Mouse (Mus musculus) kidney, postnatal 0 days (tissue): Measurements from ENCODE around the gene Abcc5. TPM values are rescaled to one million over a fixed set of nuclear protein-coding genes. Genes with fewer than 3 reads are reported as not detected.

ENCODE experiments used
- ATAC-seq: fragments of 200-750 bp; cut with Nextera tagmentation; replicated peaks from 2 replicates; pipeline ENCODE4 v1.8.0; 2017; ENCODE audit warnings: low read depth, moderate number of reproducible peaks, moderate TSS enrichment, moderate library complexity; ENCODE audit not compliant: low FRiP score
- DNase-seq: peaks from one replicate; pipeline ENCODE4 v3.0.0-alpha.2; 2016; ENCODE audit warnings: low spot score
- H3K27ac ChIP-seq: fragments of 300-500 bp; sonication (generic); 2 replicates; pipeline ENCODE4 v1.5.1; 2014; ENCODE audit warnings: mild to moderate bottlenecking
- H3K27me3 ChIP-seq: fragments of 300-500 bp; sonication (generic); 2 replicates; pipeline ENCODE4 v1.6.1; 2014; ENCODE audit warnings: low read length, mixed read lengths; ENCODE audit not compliant: insufficient read depth
- H3K36me3 ChIP-seq: fragments of 300-500 bp; sonication (generic); 2 replicates; pipeline ENCODE4 v1.6.1; 2014; ENCODE audit warnings: low read length, mixed read lengths; ENCODE audit not compliant: insufficient read depth
- H3K4me1 ChIP-seq: fragments of 300-500 bp; sonication (generic); replicated peaks from 2 replicates; pipeline ENCODE4 v1.6.1; 2014; ENCODE audit warnings: antibody characterized with exemption, low read length, mixed read lengths; ENCODE audit not compliant: insufficient read depth
- H3K4me2 ChIP-seq: fragments of 300-500 bp; sonication (generic); 2 replicates; pipeline ENCODE4 v1.6.1; 2014; ENCODE audit warnings: mild to moderate bottlenecking, low read length, moderate library complexity, mixed read lengths
- H3K4me3 ChIP-seq: fragments of 300-500 bp; sonication (generic); replicated peaks from 2 replicates; pipeline ENCODE4 v1.5.1; 2014; ENCODE audit warnings: low read depth, low read length
- H3K9ac ChIP-seq: fragments of 300-500 bp; sonication (generic); 2 replicates; pipeline ENCODE4 v1.6.1; 2014; ENCODE audit warnings: low read depth, low read length
- H3K9me3 ChIP-seq: fragments of 300-500 bp; sonication (generic); replicated peaks from 2 replicates; pipeline ENCODE4 v1.6.1; 2016; ENCODE audit warnings: low read length, inconsistent platforms, mixed read lengths
- CTCF ChIP-seq: IDR thresholded peaks from 2 replicates; pipeline ENCODE4 v1.5.1; 2016; ENCODE audit warnings: antibody characterized with exemption, low read depth, mild to moderate bottlenecking, moderate library complexity
- WGBS: fragments of 180-500 bp; shearing (Covaris S2); extraction: QIAGEN DNeasy Blood & Tissue Kit; methylation state at CpG from one replicate; pipeline ENCODE4 v1.1.7; 2014; 5-methylcytosine and 5-hydroxymethylcytosine counted together
- polyA plus RNA-seq: library from polyadenylated mRNA; unstranded; fragments of >200 nt; fragmentation: Nextera tagmentation; extraction: Ambion mirVana; gene quantifications from 2 replicates; pipeline ENCODE4 v1.2.1, GENCODE M21; 2015

The Abcc5 gene
- polyA plus RNA-seq, 1 experiment from 2014 or later, result 35.7 TPM

DNA sequence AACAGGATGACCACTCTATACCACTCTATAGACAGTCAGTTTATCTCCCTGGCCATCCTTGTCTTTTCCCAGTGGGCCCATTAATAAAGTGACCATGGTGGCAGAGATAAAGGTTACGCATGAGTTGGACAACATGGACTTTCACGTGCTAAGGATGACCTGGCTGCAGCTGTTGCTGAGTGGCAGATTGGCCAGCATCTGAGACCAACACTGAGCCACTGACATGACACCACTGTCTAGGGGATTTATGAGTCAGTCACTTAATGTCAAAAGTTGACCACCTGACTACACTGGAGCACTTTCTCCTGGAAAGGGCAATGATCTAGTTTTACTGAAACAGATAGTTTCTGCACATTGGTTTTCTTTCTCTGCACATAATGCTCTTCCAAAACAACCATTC lies 71.4 kb downstream of the Abcc5 start:
- no peak overlapping the region for H3K4me2 ChIP-seq
- no peak for ATAC-seq
- WGBS, result 94% methylated on average over 2 of the region's 2 CpGs

DNA sequence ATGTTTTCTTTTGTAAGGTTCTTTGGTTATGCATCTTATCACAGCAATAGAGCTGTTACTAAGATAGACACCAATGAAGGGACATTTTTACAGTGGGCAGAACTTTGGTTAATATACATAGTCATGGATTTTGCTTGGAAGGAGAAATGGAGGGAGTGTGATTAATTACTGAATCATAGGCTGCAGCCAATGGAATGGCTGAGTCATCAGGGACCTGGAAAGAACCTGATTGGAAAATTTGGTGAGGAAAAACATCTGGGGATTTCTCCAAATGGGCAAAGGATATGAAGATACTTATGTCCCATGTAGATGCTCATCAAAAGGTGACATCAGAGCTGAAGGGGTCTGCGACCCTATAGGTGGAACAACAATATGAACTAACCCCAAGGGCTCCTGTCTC lies 72.2 kb downstream of the Abcc5 start:
- H3K9ac ChIP-seq, result no peak overlapping the region
- H3K27ac ChIP-seq, result no peak overlapping the region
- H3K4me3 ChIP-seq, result no peak overlapping the region
- no peak overlapping the region for H3K4me2 ChIP-seq
- 100% methylated on average over 1 of the region's 1 CpGs for WGBS
- TF ChIP-seq CTCF, result no peak
- peaks cover 28% of the 10 kb centered on the region for H3K36me3 ChIP-seq
- ATAC-seq, result no peak
- no peaks in the 10 kb centered on the region for H3K27me3 ChIP-seq
- no peaks in the 10 kb centered on the region for H3K4me1 ChIP-seq
- H3K9me3 ChIP-seq, result no peaks in the 10 kb centered on the region
- DNase-seq, result no peak

More for the DNA sequence above, 71.4 kb downstream of the Abcc5 start:
- Histone ChIP-seq H3K27me3 (no peaks in the 10 kb centered on the region), H3K36me3 (peaks cover 33% of the 10 kb centered on the region), H3K27ac (no peak overlapping the region), H3K4me1 (no peaks in the 10 kb centered on the region), H3K9ac (no peak overlapping the region), H3K9me3 (no peaks in the 10 kb centered on the region), H3K4me3 (no peak overlapping the region)
- no peak for DNase-seq
- TF ChIP-seq CTCF, result no peak

DNA sequence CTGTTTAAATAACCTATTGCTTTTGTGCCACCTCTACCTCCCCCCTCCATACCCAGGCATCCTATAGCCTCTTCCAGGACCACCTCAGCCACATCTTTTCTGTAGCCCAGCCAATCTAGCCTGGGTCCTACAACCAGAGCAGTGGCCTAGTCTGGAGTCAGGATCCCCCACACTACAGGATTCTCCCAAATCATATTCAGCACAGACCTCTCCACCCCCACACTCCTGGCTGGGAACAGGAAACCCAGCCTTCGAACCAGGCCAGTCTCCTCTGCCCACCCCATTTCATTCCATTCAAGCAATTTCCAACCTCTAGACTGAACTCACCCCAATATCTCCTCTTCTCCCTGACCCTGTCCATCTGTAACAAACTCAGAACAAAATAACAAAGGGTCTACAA lies 80.7 kb downstream of the Abcc5 start:
- no peaks in the 10 kb centered on the region for H3K27me3 ChIP-seq
- no peak overlapping the region for H3K9ac ChIP-seq
- peaks cover 6% of the 10 kb centered on the region; the same call in 1 of the 2 replicates for H3K36me3 ChIP-seq
- H3K4me1 ChIP-seq, result no peaks in the 10 kb centered on the region
- DNase-seq, result no peak
- H3K27ac ChIP-seq, result no peak overlapping the region
- 56% methylated on average over 1 of the region's 1 CpGs for WGBS
- no peak overlapping the region for H3K4me3 ChIP-seq
- H3K4me2 ChIP-seq, result no peak overlapping the region
- TF ChIP-seq CTCF, result no peak
- H3K9me3 ChIP-seq, result no peaks in the 10 kb centered on the region
- ATAC-seq, result no peak

DNA sequence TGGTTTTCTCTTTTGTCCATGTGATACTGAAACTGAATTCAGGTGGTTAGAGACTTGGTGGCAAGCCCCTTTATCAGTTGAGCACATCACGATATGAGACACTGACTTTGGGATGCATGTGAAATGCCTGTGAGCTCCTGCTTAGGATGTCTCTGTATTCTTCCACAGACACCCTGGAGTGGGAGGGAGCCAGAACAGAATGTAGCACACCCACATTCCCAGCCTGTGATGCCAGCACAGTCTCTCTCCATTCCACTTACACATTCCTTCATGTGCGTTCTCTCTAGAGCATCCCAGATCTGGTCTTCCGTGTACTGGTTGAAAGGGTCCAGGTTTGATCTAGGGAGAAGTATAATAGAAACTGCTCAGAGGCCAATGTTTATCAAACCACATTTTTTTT lies 87.6 kb downstream of the Abcc5 start:
- DNase-seq (no peak), ATAC-seq (no peak)
- WGBS, result 99% methylated on average over 3 of the region's 3 CpGs
- no peak overlapping the region for H3K4me3 ChIP-seq
- H3K4me2 ChIP-seq, result no peak overlapping the region
- H3K9ac ChIP-seq, result no peak overlapping the region
- no peaks in the 10 kb centered on the region for H3K27me3 ChIP-seq
- H3K4me1 ChIP-seq, result no peaks in the 10 kb centered on the region
- H3K9me3 ChIP-seq, result no peaks in the 10 kb centered on the region
- H3K27ac ChIP-seq, result no peak overlapping the region
- TF ChIP-seq CTCF, result no peak
- peaks cover 6% of the 10 kb centered on the region; the same call in 1 of the 2 replicates for H3K36me3 ChIP-seq

DNA sequence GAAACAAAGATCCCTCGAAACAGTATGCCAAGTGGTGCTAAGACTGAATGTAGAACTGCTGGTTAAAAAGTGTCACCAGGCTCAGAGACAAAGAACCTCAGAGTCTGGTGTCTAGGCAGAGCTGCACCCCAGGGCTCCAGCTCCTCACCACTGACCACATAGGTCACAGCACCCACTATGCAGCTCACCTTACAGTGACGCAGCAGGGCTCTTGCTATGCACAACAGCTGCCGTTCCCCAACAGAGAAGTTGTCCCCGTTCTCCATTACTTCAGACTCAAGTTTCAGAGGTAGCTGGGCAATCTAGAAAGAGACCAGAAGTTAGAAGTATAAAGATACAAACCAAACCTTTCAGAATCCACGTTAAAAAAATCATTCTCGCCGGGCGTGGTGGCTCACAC lies 91.3 kb downstream of the Abcc5 start:
- Histone ChIP-seq H3K27me3 (no peaks in the 10 kb centered on the region), H3K4me1 (no peaks in the 10 kb centered on the region), H3K4me3 (no peak overlapping the region), H3K9ac (no peak overlapping the region), H3K27ac (no peak overlapping the region), H3K36me3 (peaks cover 15% of the 10 kb centered on the region; the same call in 1 of the 2 replicates), H3K4me2 (no peak overlapping the region), H3K9me3 (no peaks in the 10 kb centered on the region)
- no peak for TF ChIP-seq CTCF
- ATAC-seq, result no peak
- no peak for DNase-seq
- WGBS, result 94% methylated on average over 8 of the region's 8 CpGs

DNA sequence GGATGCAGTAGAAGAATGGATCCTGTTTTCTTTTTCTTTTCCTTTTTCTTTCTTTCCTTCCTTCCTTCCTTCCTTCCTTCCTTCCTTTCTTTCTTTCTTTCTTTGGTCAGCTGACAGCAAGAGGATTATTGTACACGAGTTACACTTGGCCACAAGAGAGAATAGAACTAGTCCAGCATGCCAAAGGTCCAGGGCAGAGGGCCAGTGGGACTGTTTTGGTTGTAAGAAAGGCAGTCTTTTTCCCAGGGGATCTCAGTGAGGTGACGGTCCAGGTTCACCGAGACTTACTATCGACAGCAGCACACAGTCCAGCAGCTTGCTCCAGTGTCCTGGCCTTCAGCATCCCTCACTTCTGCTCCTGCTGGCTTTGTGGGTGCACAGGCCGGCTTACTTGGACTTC lies 97.9 kb downstream of the Abcc5 start:
- Histone ChIP-seq H3K4me3 (no peak overlapping the region), H3K9me3 (no peaks in the 10 kb centered on the region), H3K36me3 (0 out of 2 replicates have a peak, but pooled peaks cover 8% of the 10 kb centered on the region), H3K9ac (no peak overlapping the region), H3K4me1 (no peaks in the 10 kb centered on the region), H3K4me2 (no peak overlapping the region), H3K27me3 (no peaks in the 10 kb centered on the region), H3K27ac (no peak overlapping the region)
- ATAC-seq (no peak), DNase-seq (no peak)
- no peak for TF ChIP-seq CTCF
- WGBS, result 86% methylated on average over 5 of the region's 5 CpGs

DNA sequence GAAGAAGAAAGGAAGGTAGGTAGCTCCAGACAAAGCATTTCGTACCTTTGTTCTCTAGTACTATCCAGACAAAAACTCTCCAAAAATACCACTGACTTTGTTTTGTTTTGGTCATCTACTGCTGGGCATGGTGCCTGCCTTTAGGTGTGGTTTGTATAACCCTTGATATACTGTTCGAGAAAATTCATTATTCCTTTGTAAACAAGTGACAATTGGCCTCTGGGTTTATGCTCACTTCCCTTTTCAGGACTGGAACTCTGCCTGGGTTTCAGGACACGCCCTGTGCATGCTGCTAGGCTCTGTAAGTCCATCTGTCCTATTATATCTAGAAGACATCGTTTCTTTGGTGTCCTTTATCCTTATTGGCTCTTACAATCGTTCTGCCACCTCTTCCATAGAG lies 100.9 kb downstream of the Abcc5 start, which contains the start of gene Cyp2ab1:
TSS of gene Cyp2ab1 (minus strand) at position 119 of the 400 bp plus-strand sequence.
- 70% methylated on average over 5 of the region's 5 CpGs for WGBS
- no peak within 1 kb of the TSS for H3K27ac ChIP-seq
- TF ChIP-seq CTCF, result no peak
- H3K4me1 ChIP-seq, result no peaks in the 10 kb centered on the region
- no peak for ATAC-seq
- DNase-seq, result no peak
- no peak within 1 kb of the TSS for H3K9ac ChIP-seq
- H3K27me3 ChIP-seq, result no peaks in the 10 kb centered on the region
- H3K4me3 ChIP-seq, result no peak within 1 kb of the TSS
- H3K9me3 ChIP-seq, result no peaks in the 10 kb centered on the region
- H3K36me3 ChIP-seq, result no peaks in the 10 kb centered on the region
- H3K4me2 ChIP-seq, result no peak within 1 kb of the TSS
